Mouse (Mus musculus) midbrain, embryonic 15.5 days (tissue): ENCODE measurements around the gene Zp3. TPM values are rescaled to one million over a fixed set of nuclear protein-coding genes. Genes with fewer than 3 reads are reported as not detected.

Experiments used
- ATAC-seq: fragments of 200-750 bp; cut with Nextera tagmentation; replicated peaks from 2 replicates; pipeline ENCODE4 v1.8.0; 2017; ENCODE audit warnings: moderate TSS enrichment
- H3K27ac ChIP-seq: fragments of 300-500 bp; sonication (generic); 2 replicates; pipeline ENCODE4 v1.5.1; 2015; ENCODE audit warnings: mild to moderate bottlenecking, inconsistent platforms
- H3K27me3 ChIP-seq: fragments of 300-500 bp; sonication (generic); replicated peaks from 2 replicates; pipeline ENCODE4 v1.6.1; 2015; ENCODE audit warnings: inconsistent platforms
- H3K36me3 ChIP-seq: fragments of 300-500 bp; sonication (generic); replicated peaks from 2 replicates; pipeline ENCODE4 v1.6.1; 2015; ENCODE audit warnings: inconsistent platforms
- H3K4me1 ChIP-seq: fragments of 300-500 bp; sonication (generic); 2 replicates; pipeline ENCODE4 v1.6.1; 2015; ENCODE audit warnings: inconsistent platforms
- H3K4me2 ChIP-seq: fragments of 300-500 bp; sonication (generic); 2 replicates; pipeline ENCODE4 v1.6.1; 2015; ENCODE audit warnings: inconsistent platforms, mild to moderate bottlenecking, moderate library complexity
- H3K4me3 ChIP-seq: fragments of 300-500 bp; sonication (generic); 2 replicates; pipeline ENCODE4 v1.5.1; 2015; ENCODE audit warnings: mild to moderate bottlenecking, inconsistent platforms
- H3K9ac ChIP-seq: fragments of 300-500 bp; sonication (generic); 2 replicates; pipeline ENCODE4 v1.6.1; 2015; ENCODE audit warnings: mild to moderate bottlenecking, inconsistent platforms
- H3K9me3 ChIP-seq: fragments of 300-500 bp; sonication (generic); 2 replicates; pipeline ENCODE4 v1.6.1; 2016; ENCODE audit warnings: inconsistent platforms
- WGBS: fragments of 180-500 bp; shearing (Covaris S2); methylation state at CpG from one replicate; pipeline ENCODE4 v1.1.7; 2015; ENCODE audit warnings: mixed read lengths; 5-methylcytosine and 5-hydroxymethylcytosine counted together
- polyA plus RNA-seq: library from polyadenylated mRNA; unstranded; fragments of >200 nt; fragmentation: Nextera tagmentation; extraction: Ambion mirVana; gene quantifications from 2 replicates; pipeline ENCODE4 v1.2.1, GENCODE M21; 2015

Zp3 gene
- polyA plus RNA-seq, 1 experiment from 2014 or later: 0.21 TPM

GRCm38 (mm10) chr5:135946621-135947020 is 33.3 kb upstream of the Zp3 start:
- Histone ChIP-seq H3K9ac (no peak overlapping the region), H3K4me1 (no peaks in the 10 kb centered on the region; the same call in 1 of the 2 replicates), H3K27me3 (no peaks in the 10 kb centered on the region), H3K9me3 (no peaks in the 10 kb centered on the region), H3K4me2 (no peak overlapping the region), H3K27ac (no peak overlapping the region), H3K36me3 (no peaks in the 10 kb centered on the region), H3K4me3 (no peak overlapping the region)
- WGBS: 79% methylated on average over 4 of the region's 5 CpGs
- ATAC-seq: no peak

DNA sequence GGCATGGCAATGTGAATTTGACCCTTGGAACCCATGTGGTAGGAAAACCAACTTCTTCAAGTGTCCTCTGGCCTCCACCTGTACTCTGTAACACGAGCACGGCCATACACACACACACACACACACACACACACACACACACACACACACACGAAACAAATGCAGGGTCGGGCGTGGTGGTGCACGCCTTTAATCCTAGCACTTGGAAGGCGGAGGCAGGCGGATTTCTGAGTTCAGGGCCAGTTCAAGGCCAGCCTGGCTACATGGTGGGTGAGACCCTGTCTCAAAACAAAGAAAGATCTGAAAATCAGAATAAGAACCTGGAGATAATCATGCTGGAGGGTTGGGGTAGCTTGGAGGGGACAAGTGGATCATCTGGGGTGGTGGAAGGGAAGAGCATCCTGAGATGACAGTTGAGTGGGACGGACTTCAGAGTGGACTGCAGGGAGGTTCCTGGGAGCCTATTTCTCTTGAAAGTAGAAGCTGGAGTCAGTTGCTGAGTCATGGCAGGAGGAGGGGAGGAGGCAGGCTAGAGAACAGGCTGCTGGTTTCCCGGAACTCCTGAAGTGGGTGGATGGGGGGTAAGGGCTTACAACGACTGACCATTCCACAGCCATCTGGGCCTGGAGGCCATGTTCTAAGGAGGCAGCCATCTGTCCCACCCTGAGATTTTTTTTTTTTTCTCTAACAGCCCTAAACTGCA is 29.0 kb upstream of the Zp3 start:
- no peaks in the 10 kb centered on the region; the same call in 1 of the 2 replicates for H3K4me1 ChIP-seq
- no peak overlapping the region for H3K9ac ChIP-seq
- ATAC-seq: no peak
- H3K4me3 ChIP-seq: no peak overlapping the region
- 89% methylated on average over 11 of the region's 11 CpGs for WGBS
- H3K27ac ChIP-seq: no peak overlapping the region
- H3K9me3 ChIP-seq: no peaks in the 10 kb centered on the region
- no peak overlapping the region for H3K4me2 ChIP-seq
- H3K27me3 ChIP-seq: no peaks in the 10 kb centered on the region
- H3K36me3 ChIP-seq: no peaks in the 10 kb centered on the region

- Histone ChIP-seq H3K27ac (no peak overlapping the region), H3K4me2 (no peak overlapping the region), H3K27me3 (no peaks in the 10 kb centered on the region), H3K9me3 (no peaks in the 10 kb centered on the region), H3K4me1 (no peaks in the 10 kb centered on the region; the same call in 1 of the 2 replicates), H3K4me3 (no peak overlapping the region), H3K36me3 (no peaks in the 10 kb centered on the region), H3K9ac (no peak overlapping the region)
- WGBS: 91% methylated on average over 2 of the region's 2 CpGs
- ATAC-seq: no peak
These were observed 28.2 kb upstream of the Zp3 start for GRCm38 (mm10) chr5:135951660-135952059.

GRCm38 (mm10) chr5:135952830-135953229 is 27.1 kb upstream of the Zp3 start:
- no peak for ATAC-seq
- H3K9me3 ChIP-seq: no peaks in the 10 kb centered on the region
- H3K4me1 ChIP-seq: peaks cover 6% of the 10 kb centered on the region
- H3K36me3 ChIP-seq: no peaks in the 10 kb centered on the region
- 100% methylated on average over 2 of the region's 2 CpGs for WGBS
- H3K4me2 ChIP-seq: no peak overlapping the region
- no peaks in the 10 kb centered on the region for H3K27me3 ChIP-seq
- H3K27ac ChIP-seq: no peak overlapping the region
- H3K4me3 ChIP-seq: no peak overlapping the region
- no peak overlapping the region for H3K9ac ChIP-seq

DNA sequence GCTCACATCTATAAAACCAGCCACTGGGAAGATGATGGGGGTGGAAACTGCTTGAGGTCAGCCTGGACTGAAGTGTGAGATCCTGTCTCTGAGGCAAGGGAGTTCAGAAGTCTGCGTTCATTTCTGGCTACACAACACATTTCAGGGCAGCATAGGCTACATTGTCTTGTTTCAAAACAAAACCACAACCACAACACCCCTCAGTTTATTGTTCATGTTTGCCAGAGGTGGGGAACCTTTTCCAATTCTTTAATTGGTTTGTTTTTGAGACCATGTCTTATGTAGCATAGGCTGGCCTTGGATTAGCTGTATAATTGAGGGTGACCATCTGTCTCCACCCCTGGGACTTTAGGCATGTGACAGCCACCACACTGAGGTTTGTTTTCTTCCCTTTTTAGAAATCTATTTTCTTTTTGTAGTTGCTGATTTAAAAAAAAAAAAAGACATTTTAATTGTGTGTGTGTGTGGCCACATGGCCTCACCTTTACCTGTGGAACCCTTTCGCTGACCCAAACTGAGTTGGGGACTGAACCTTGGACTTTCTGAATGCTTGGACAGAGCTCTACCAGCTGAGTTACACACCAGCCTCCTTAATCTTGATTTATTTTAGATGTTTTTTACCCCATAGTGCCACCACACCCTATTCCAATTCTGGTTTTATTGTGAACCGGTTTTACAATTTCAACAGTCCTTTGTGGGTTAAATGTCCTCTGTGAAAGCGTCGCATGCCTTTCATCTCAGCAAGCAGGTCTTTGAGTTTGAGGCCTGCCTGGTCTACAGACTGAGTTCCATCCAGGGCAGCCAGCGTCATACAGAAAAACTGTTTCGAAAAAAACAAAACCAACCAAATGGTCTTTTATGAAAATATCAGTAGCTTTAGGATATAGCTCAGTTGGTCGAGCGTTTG is 23.3 kb upstream of the Zp3 start:
- no peak for ATAC-seq
- H3K27me3 ChIP-seq: no peaks in the 10 kb centered on the region
- 79% methylated on average over 9 of the region's 9 CpGs for WGBS
- H3K9me3 ChIP-seq: no peaks in the 10 kb centered on the region
- no peak overlapping the region for H3K9ac ChIP-seq
- peak overlapping the region; percentile 40 for H3K4me3 ChIP-seq
- peak overlapping the region; percentile 81 for H3K27ac ChIP-seq
- H3K4me1 ChIP-seq: peaks cover 10% of the 10 kb centered on the region
- H3K36me3 ChIP-seq: no peaks in the 10 kb centered on the region
- peak overlapping the region; percentile 51 for H3K4me2 ChIP-seq

DNA sequence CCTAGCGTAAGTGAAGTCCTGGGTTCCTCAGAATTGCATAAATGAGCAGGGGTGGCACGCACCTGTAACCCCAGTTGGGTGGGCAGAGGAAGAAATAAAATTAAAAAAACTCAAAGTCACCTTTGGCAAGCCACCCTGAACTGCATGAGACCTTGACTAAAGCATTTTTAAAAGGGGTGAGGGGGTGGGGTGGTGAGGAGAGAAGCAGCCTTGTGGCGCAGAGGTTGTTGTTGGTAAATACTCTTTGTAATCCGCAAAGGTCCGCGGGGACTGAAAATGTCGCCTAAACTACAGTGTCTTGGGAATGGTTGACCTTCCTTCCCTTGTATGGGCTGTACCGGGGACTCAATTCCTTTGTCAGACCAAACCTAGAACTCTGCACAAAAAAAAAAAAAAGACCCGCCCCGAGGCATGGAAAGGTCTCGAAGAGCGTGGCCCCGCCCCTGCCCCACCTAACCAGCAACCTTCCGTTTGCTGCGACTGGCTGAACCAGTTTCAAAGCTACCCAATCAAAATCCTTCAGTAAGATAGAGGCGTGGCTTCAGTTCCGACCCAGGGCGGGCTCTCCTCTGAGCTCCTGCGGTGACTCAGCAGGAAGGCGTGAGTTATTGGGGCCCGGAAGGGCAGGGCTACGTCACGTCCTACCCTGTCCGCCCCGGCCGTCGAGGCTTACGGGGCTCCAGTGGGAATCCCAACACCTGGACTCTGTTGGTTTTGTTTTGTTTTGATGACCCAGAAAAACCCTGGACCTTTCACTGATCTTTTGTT is 22.5 kb upstream of the Zp3 start:
- H3K27me3 ChIP-seq: no peaks in the 10 kb centered on the region
- no peaks in the 10 kb centered on the region for H3K36me3 ChIP-seq
- no peaks in the 10 kb centered on the region for H3K9me3 ChIP-seq
- peak overlapping the region; percentile 81 for H3K27ac ChIP-seq
- H3K9ac ChIP-seq: peak overlapping the region; percentile 19; the same call in 1 of the 2 replicates
- H3K4me1 ChIP-seq: peaks cover 15% of the 10 kb centered on the region
- 7% methylated on average over 28 of the region's 28 CpGs for WGBS
- ATAC-seq: peak; percentile 75
- H3K4me2 ChIP-seq: peak overlapping the region; percentile 51
- peak overlapping the region; percentile 40 for H3K4me3 ChIP-seq

GRCm38 (mm10) chr5:135958367-135958766 is 21.5 kb upstream of the Zp3 start:
- H3K36me3 ChIP-seq: no peaks in the 10 kb centered on the region
- H3K9ac ChIP-seq: no peak overlapping the region
- peak overlapping the region; percentile 81 for H3K27ac ChIP-seq
- no peaks in the 10 kb centered on the region for H3K27me3 ChIP-seq
- H3K4me1 ChIP-seq: peaks cover 19% of the 10 kb centered on the region
- no peaks in the 10 kb centered on the region for H3K9me3 ChIP-seq
- WGBS: 93% methylated on average over 4 of the region's 4 CpGs
- H3K4me2 ChIP-seq: peak overlapping the region; percentile 51
- 0 out of 2 replicates have a peak overlapping the region, but pooled peaks have one; percentile 40 for H3K4me3 ChIP-seq
- no peak for ATAC-seq

GRCm38 (mm10) chr5:135959911-135960310 is 20.0 kb upstream of the Zp3 start:
- H3K36me3 ChIP-seq: no peaks in the 10 kb centered on the region
- no peak for ATAC-seq
- no peaks in the 10 kb centered on the region for H3K9me3 ChIP-seq
- peaks cover 19% of the 10 kb centered on the region for H3K4me1 ChIP-seq
- H3K4me2 ChIP-seq: no peak overlapping the region
- H3K9ac ChIP-seq: no peak overlapping the region
- H3K4me3 ChIP-seq: no peak overlapping the region
- 89% methylated on average over 7 of the region's 7 CpGs for WGBS
- no peak overlapping the region for H3K27ac ChIP-seq
- no peaks in the 10 kb centered on the region for H3K27me3 ChIP-seq

GRCm38 (mm10) chr5:135960909-135961635 is 18.8 kb upstream of the Zp3 start:
- peaks cover 24% of the 10 kb centered on the region for H3K4me1 ChIP-seq
- peak overlapping the region; percentile 80 for H3K4me2 ChIP-seq
- H3K27me3 ChIP-seq: no peaks in the 10 kb centered on the region
- no peaks in the 10 kb centered on the region for H3K36me3 ChIP-seq
- no peak overlapping the region for H3K9ac ChIP-seq
- H3K4me3 ChIP-seq: no peak overlapping the region
- WGBS: 97% methylated on average over 15 of the region's 15 CpGs
- no peaks in the 10 kb centered on the region for H3K9me3 ChIP-seq
- no peak for ATAC-seq
- peak overlapping the region; percentile 97; the same call in 1 of the 2 replicates for H3K27ac ChIP-seq

GRCm38 (mm10) chr5:135962125-135962491 is 17.8 kb upstream of the Zp3 start:
- no peaks in the 10 kb centered on the region for H3K9me3 ChIP-seq
- under 1% methylated on average over 11 of the region's 11 CpGs for WGBS
- peak overlapping the region; percentile 80 for H3K4me2 ChIP-seq
- no peak; the same call in 1 of the 2 replicates for ATAC-seq
- peaks cover 21% of the 10 kb centered on the region for H3K4me1 ChIP-seq
- H3K27me3 ChIP-seq: no peaks in the 10 kb centered on the region
- H3K9ac ChIP-seq: peak overlapping the region; percentile 36; the same call in 1 of the 2 replicates
- H3K27ac ChIP-seq: peak overlapping the region; percentile 97
- H3K4me3 ChIP-seq: peak overlapping the region; percentile 56
- H3K36me3 ChIP-seq: no peaks in the 10 kb centered on the region

DNA sequence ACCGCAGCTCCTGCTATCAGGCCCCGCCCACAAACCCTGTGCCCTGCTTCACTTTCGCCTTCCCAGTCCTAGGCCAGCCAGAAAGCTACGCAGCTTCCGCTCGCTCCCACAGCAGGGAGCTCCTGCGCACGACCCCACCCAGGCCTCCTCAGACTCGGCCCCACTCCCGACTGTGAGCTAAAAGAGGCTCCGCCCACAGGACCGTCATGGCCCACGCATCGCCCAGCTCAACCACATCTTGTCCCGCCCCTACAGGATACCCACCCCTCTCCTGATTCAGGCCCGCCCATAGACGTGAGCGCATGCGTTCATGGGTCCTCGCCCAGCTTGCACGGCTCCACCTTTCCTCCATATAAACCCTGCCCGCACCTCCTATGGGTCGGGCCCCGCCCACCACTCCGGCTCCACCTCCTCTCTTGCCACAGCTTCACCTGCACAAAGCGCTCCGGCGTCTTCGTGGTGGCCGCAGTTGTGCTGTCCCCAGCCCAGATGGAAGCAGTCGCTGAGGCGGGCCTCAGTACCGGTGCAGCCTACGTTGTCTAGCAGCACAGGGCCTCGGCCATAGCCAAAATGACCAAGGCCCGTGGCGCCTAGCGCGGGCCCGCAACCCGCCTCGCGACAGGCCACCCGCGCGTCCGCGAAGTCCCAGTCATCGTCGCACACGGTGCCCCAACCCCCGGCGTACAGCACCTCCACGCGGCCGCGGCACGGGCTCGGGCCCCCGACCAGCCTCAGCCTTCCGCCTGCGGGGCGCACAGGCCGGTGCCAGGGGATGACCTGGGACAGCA is 17.2 kb upstream of the Zp3 start:
- ATAC-seq: peak; percentile 97
- Histone ChIP-seq H3K9me3 (no peaks in the 10 kb centered on the region), H3K4me3 (peak overlapping the region; percentile 56), H3K27ac (peak overlapping the region; percentile 97), H3K36me3 (no peaks in the 10 kb centered on the region), H3K27me3 (no peaks in the 10 kb centered on the region), H3K4me1 (peaks cover 19% of the 10 kb centered on the region; the same call in 1 of the 2 replicates), H3K9ac (peak overlapping the region; percentile 82), H3K4me2 (peak overlapping the region; percentile 80)
- under 1% methylated on average over 60 of the region's 64 CpGs for WGBS
